Mouse (Mus musculus) olfactory bulb, adult 2 months (tissue): ENCODE measurements around the gene Mc1r. TPM values are rescaled to one million over a fixed set of nuclear protein-coding genes. Genes with fewer than 3 reads are reported as not detected.

Experiments
- H3K27ac ChIP-seq: fragments of 200-500 bp; 2 replicates; pipeline ENCODE4 v1.5.1; 2012; ENCODE audit warnings: low read depth, low read length; ENCODE audit not compliant: insufficient read depth
- H3K4me1 ChIP-seq: fragments of 200-500 bp; 2 replicates; pipeline ENCODE4 v1.6.1; 2012; ENCODE audit warnings: low read length; ENCODE audit not compliant: control insufficient read depth, insufficient read depth
- H3K4me3 ChIP-seq: fragments of 200-500 bp; 2 replicates; pipeline ENCODE4 v1.5.1; 2012; ENCODE audit warnings: mild to moderate bottlenecking, low read depth, low read length, moderate library complexity; ENCODE audit not compliant: insufficient read depth
- CTCF ChIP-seq: fragments of 200-500 bp; IDR thresholded peaks from 2 replicates; pipeline ENCODE4 v1.5.1; 2012; ENCODE audit warnings: low read depth, mild to moderate bottlenecking, low read length, moderate library complexity; ENCODE audit not compliant: insufficient read depth
- POLR2A ChIP-seq: fragments of 200-500 bp; IDR thresholded peaks from 2 replicates; pipeline ENCODE4 v1.6.1; 2012; ENCODE audit warnings: mild to moderate bottlenecking, low read depth, low read length, moderate library complexity; ENCODE audit not compliant: insufficient read depth
- WGBS: fragments of 180-500 bp; shearing (Covaris S2); methylation state at CpG from one replicate; pipeline ENCODE4 v1.1.7; 2018; 5-methylcytosine and 5-hydroxymethylcytosine counted together
- polyA plus RNA-seq: library from polyadenylated mRNA; stranded (reverse); fragments of >200 nt; gene quantifications from 2 replicates; pipeline ENCODE4 v1.2.4, GENCODE M21; 2012; ENCODE audit warnings: low replicate concordance; ENCODE audit not compliant: missing spikeins, insufficient read depth, insufficient read length

Gene Mc1r
- polyA plus RNA-seq, 1 experiment = not detected

- Histone ChIP-seq H3K4me1 (peaks cover 31% of the 10 kb centered on the region), H3K4me3 (no peak overlapping the region), H3K27ac (no peak overlapping the region)
- WGBS = 71% methylated on average over 8 of the region's 8 CpGs
- TF ChIP-seq CTCF (no peak), POLR2A (no peak)
Observed at GRCm38 (mm10) chr8:123415967-123416943, 9.3 kb downstream of the Mc1r start.

DNA sequence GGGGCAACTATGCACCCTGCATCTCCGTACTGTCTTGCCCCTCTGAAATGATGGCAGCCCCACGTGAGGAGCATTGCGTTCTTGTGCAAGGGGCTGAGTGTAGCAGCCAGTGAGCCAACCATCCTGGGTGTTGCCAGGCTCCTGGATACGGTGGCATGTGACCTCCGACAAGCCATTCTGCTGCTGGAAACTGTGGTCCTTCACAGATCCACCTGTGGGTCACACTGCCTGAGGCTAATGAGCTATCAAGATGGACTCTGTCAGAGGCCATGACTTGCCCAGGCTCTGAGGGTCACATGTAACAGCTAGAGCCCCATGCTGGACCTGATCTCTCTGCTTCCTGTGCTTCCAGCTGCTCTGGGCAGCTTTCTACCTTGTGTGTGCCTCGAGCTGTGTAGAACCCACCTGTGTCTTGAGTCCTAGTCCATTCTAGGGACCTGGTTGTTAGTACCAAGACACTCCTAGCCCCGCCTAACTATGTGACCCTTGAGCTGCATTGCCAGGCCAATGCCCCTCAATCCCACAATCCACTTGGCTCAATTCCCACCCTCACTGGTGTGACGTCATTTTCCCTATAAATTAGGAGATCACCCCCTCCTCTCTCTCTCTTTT, 10.1 kb downstream of the Mc1r start:
- 54% methylated on average over 8 of the region's 8 CpGs for WGBS
- no peak overlapping the region for H3K4me3 ChIP-seq
- no peak overlapping the region for H3K27ac ChIP-seq
- TF ChIP-seq CTCF = no peak
- no peak for TF ChIP-seq POLR2A
- H3K4me1 ChIP-seq = peaks cover 35% of the 10 kb centered on the region

DNA sequence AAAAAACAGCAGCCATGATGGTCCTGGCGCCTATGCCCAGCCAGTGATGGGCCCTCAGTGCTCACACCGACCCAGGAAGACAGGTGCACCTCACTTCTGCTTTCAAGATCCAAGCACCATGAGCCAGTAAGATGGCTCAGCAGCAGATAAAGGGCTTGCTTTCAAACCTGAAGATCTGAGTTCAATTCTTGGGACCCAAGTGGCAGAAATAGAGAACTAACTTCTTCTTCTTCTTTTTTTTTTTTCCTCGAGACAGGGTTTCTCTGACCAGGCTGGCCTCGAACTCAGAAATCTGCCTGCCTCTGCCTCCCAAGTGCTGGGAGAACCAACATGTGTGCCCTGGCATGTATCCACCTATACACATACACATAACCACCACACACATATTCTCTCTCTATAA, 12.8 kb downstream of the Mc1r start:
- no peak for TF ChIP-seq POLR2A
- TF ChIP-seq CTCF = no peak
- H3K27ac ChIP-seq = no peak overlapping the region
- peaks cover 31% of the 10 kb centered on the region for H3K4me1 ChIP-seq
- H3K4me3 ChIP-seq = no peak overlapping the region
- WGBS = 87% methylated on average over 4 of the region's 4 CpGs

- 89% methylated on average over 34 of the region's 34 CpGs for WGBS
- TF ChIP-seq CTCF = no peak
- TF ChIP-seq POLR2A = no peak
- peaks cover 31% of the 10 kb centered on the region for H3K4me1 ChIP-seq
- no peak overlapping the region for H3K4me3 ChIP-seq
- no peak overlapping the region for H3K27ac ChIP-seq
Observed at GRCm38 (mm10) chr8:123420525-123421281, 13.8 kb downstream of the Mc1r start.

- WGBS = 78% methylated on average over 19 of the region's 19 CpGs
- Histone ChIP-seq H3K27ac (no peak overlapping the region; the same call in 1 of the 2 replicates), H3K4me1 (peaks cover 31% of the 10 kb centered on the region), H3K4me3 (no peak overlapping the region)
- TF ChIP-seq CTCF = no peak
- TF ChIP-seq POLR2A = no peak
Observed at GRCm38 (mm10) chr8:123421325-123421724, 14.4 kb downstream of the Mc1r start.

DNA sequence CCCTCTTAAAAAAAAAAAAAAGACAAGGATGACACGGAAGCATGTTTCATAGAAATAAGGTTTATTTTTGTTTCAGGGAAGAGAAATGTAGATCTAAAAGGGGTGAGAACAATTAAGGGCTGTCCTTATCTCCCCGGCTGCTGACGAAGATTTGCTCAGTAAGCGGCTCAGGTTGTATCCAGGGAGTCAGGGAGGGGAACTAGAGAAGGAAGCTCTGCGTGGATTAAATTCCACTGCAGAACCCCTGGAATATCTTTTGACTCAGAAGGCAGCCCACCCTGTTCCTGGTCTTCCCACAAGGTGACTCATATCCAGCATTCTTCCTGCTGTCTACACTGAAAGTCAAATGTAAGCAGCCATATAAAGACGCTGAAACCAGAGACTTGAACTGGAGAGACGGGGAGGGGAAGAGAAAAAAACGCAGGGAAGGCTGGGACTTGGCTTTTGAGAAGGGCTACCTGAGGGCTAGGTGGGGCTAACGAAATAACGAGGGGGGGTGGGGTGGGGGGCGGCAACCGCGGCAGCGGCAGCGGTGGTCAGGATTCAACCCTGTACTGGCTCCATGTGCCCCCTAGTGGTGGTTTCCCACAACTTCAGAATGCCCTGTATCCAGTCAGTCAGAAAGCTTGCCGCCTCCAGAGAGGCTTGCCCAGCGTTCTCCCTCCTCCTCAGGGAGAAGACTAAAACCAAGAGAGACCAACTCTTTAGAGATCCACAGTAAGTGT, 15.3 kb downstream of the Mc1r start:
- 0 out of 2 replicates have a peak overlapping the region, but pooled peaks have one; percentile 50 for H3K27ac ChIP-seq
- no peak for TF ChIP-seq POLR2A
- TF ChIP-seq CTCF = peak; percentile 44; the same call in 1 of the 2 replicates
- 5% methylated on average over 17 of the region's 17 CpGs for WGBS
- H3K4me3 ChIP-seq = no peak overlapping the region
- peaks cover 23% of the 10 kb centered on the region for H3K4me1 ChIP-seq

DNA sequence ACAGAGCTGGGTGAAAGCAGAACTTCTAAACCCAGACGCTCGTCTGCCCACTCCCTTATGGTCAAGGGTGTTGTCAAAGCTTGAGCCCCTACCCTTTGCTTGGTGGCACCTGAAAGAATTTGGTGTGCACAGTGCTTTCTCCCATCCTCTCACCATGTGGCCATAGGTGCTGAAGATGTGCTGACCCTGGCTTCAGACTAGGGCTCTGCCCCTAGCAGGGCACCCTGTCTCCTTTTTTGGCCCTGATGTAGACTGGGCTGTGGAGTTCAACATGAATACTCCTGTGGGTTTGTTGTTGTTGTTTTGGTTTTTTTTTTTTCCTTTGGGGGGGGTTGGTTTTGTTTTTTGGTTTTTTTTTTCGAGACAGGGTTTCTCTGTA, 15.9 kb downstream of the Mc1r start:
- peaks cover 20% of the 10 kb centered on the region for H3K4me1 ChIP-seq
- TF ChIP-seq POLR2A = no peak
- TF ChIP-seq CTCF = no peak
- H3K4me3 ChIP-seq = no peak overlapping the region
- no peak overlapping the region for H3K27ac ChIP-seq
- 20% methylated on average over 3 of the region's 3 CpGs for WGBS

DNA sequence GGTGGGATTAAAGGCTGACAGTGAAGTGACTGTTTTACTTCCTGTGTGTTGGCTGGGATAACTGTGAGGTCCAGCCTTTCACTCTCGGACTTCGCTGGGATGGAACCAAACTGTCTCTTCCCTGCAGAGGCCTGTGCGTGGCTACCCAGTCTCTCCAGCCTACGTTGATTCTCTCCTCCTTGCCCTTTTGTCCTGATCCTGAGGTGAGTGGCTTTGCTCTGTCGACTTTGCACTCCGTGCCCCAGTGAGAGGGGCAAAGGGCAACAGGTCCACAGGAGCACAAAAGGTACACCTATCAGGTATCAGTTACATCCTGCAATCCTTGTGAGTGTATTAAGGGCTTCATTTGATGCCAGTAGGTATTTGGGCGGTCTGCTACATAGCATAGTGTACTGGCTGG, 16.5 kb downstream of the Mc1r start, which contains the start of gene Def8:
Def8 (plus strand) TSS at position 87 of the 400 bp plus-strand sequence.
- 87% methylated on average over 7 of the region's 7 CpGs for WGBS
- H3K4me1 ChIP-seq = peaks cover 17% of the 10 kb centered on the region
- H3K4me3 ChIP-seq = no peak within 1 kb of the TSS
- TF ChIP-seq POLR2A = no peak
- TF ChIP-seq CTCF = no peak
- no peak within 1 kb of the TSS for H3K27ac ChIP-seq
